Mouse (Mus musculus) heart, embryonic 14.5 days (tissue): ENCODE data around the gene Oas1h. TPM values are rescaled to one million over a fixed set of nuclear protein-coding genes. Genes with fewer than 3 reads are reported as not detected.

Experiments used
- ATAC-seq: fragments of 200-750 bp; cut with Nextera tagmentation; 2 replicates; pipeline ENCODE4 v1.8.0; 2017; ENCODE audit warnings: low read depth, moderate TSS enrichment; ENCODE audit not compliant: insufficient number of reproducible peaks, insufficient read depth, low FRiP score
- H3K27ac ChIP-seq, 2 experiments: fragments of 200-500 bp in 1 of 2; fragments of 300-500 bp in 1 of 2; sonication (generic) in 1 of 2; replicated peaks in 1 of 2; 2 replicates each; pipeline ENCODE4 v1.5.1; 2012 to 2014; ENCODE audit warnings: low read depth in 2 of 2, low read length in 2 of 2, control low read depth in 1 of 2, mild to moderate bottlenecking in 1 of 2, mixed read lengths in 1 of 2; ENCODE audit not compliant: control insufficient read depth in 1 of 2, insufficient read depth in 1 of 2
- H3K27me3 ChIP-seq: fragments of 300-500 bp; sonication (generic); 2 replicates; pipeline ENCODE4 v1.6.1; 2014; ENCODE audit warnings: mild to moderate bottlenecking, low read length, control low read depth; ENCODE audit not compliant: control insufficient read depth, insufficient read depth
- H3K36me3 ChIP-seq: fragments of 300-500 bp; sonication (generic); 2 replicates; pipeline ENCODE4 v1.6.1; 2014; ENCODE audit warnings: mild to moderate bottlenecking, control low read depth, low read length, mixed read lengths; ENCODE audit not compliant: control insufficient read depth, insufficient read depth
- H3K4me1 ChIP-seq, 2 experiments: fragments of 200-500 bp in 1 of 2; fragments of 300-500 bp in 1 of 2; sonication (generic) in 1 of 2; 2 replicates each; pipeline ENCODE4 v1.6.1; 2012 to 2014; ENCODE audit warnings: low read length in 2 of 2, control low read depth in 1 of 2, mixed read lengths in 1 of 2; ENCODE audit not compliant: control insufficient read depth in 2 of 2, insufficient read depth in 2 of 2
- H3K4me2 ChIP-seq: fragments of 300-500 bp; sonication (generic); 2 replicates; pipeline ENCODE4 v1.6.1; 2014; ENCODE audit warnings: mild to moderate bottlenecking, low read length
- H3K4me3 ChIP-seq, 2 experiments: fragments of 200-500 bp in 1 of 2; fragments of 300-500 bp in 1 of 2; sonication (generic) in 1 of 2; 2 replicates each; pipeline ENCODE4 v1.5.1; 2012 to 2014; ENCODE audit warnings: low read length in 2 of 2, mild to moderate bottlenecking in 2 of 2, control low read depth in 1 of 2, low read depth in 1 of 2, moderate library complexity in 1 of 2; ENCODE audit not compliant: control insufficient read depth in 1 of 2, insufficient read depth in 1 of 2
- H3K9ac ChIP-seq: fragments of 300-500 bp; sonication (generic); 2 replicates; pipeline ENCODE4 v1.6.1; 2014; ENCODE audit warnings: mild to moderate bottlenecking, low read length
- H3K9me3 ChIP-seq: fragments of 300-500 bp; sonication (generic); 2 replicates; pipeline ENCODE4 v1.6.1; 2016; ENCODE audit warnings: low read length, control low read depth; ENCODE audit not compliant: control insufficient read depth
- WGBS: fragments of 180-500 bp; shearing (Covaris S2); extraction: QIAGEN DNeasy Blood & Tissue Kit; methylation state at CpG from one replicate; pipeline ENCODE4 v1.1.7; 2014; 5-methylcytosine and 5-hydroxymethylcytosine counted together
- polyA plus RNA-seq: library from polyadenylated mRNA; unstranded; fragments of >200 nt; fragmentation: Nextera tagmentation; extraction: Ambion mirVana; gene quantifications from 2 replicates; pipeline ENCODE4 v1.2.1, GENCODE M21; 2014

Oas1h gene
- polyA plus RNA-seq: not detected in 2 replicates

GRCm38 (mm10) chr5:120861121-120861520, at the start of gene Oas1h:
TSS of gene Oas1h (plus strand) at chr5:120861421.
- no peaks in the 10 kb centered on the region for H3K27me3 ChIP-seq
- H3K4me3 ChIP-seq: no peak within 1 kb of the TSS
- no peaks in the 10 kb centered on the region for H3K4me1 ChIP-seq
- no peaks in the 10 kb centered on the region for H3K36me3 ChIP-seq
- H3K4me2 ChIP-seq: no peak within 1 kb of the TSS
- WGBS: 42% methylated on average over 4 of the region's 4 CpGs
- H3K27ac ChIP-seq: no peak within 1 kb of the TSS
- no peaks in the 10 kb centered on the region for H3K9me3 ChIP-seq
- no peak for ATAC-seq
- no peak within 1 kb of the TSS for H3K9ac ChIP-seq

- ATAC-seq: 0 out of 2 replicates have a peak, but pooled peaks have one; percentile 52
- H3K9me3 ChIP-seq: no peaks in the 10 kb centered on the region
- peak within 1 kb of the TSS; percentile 67 for H3K4me2 ChIP-seq
- peak within 1 kb of the TSS; percentile 41 to 44 for H3K4me3 ChIP-seq
- H3K36me3 ChIP-seq: no peaks in the 10 kb centered on the region
- 0 out of 4 replicates have a peak within 1 kb of the TSS, but pooled peaks of 1 of the 2 experiments have one; percentile 26 for H3K27ac ChIP-seq
- peaks cover 4 to 7% of the 10 kb centered on the region in 2 experiments; a peak in 2 of 4 replicates for H3K4me1 ChIP-seq
- 6% methylated on average over 18 of the region's 18 CpGs for WGBS
- H3K9ac ChIP-seq: peak within 1 kb of the TSS; percentile 66
- no peaks in the 10 kb centered on the region for H3K27me3 ChIP-seq
Measured at GRCm38 (mm10) chr5:120811951-120812819, 49.0 kb upstream of the Oas1h start, which contains the start of gene Oas1c. TSS of gene Oas1c (minus strand) at chr5:120812514.

- ATAC-seq: no peak
- peak overlapping the region; percentile 66 for H3K9ac ChIP-seq
Measured at GRCm38 (mm10) chr5:120813023-120813422, 48.2 kb upstream of the Oas1h start.

GRCm38 (mm10) chr5:120815949-120816348, 45.3 kb upstream of the Oas1h start:
- H3K4me2 ChIP-seq: no peak overlapping the region
- 67% methylated on average over 3 of the region's 3 CpGs for WGBS
- no peaks in the 10 kb centered on the region for H3K27me3 ChIP-seq
- H3K9ac ChIP-seq: no peak overlapping the region
- no peak for ATAC-seq
- peaks cover 4 to 7% of the 10 kb centered on the region in 2 experiments; a peak in 2 of 4 replicates for H3K4me1 ChIP-seq
- no peak overlapping the region for H3K4me3 ChIP-seq
- H3K36me3 ChIP-seq: no peaks in the 10 kb centered on the region
- H3K27ac ChIP-seq: no peak overlapping the region
- H3K9me3 ChIP-seq: peaks cover 13% of the 10 kb centered on the region; the same call in 1 of the 2 replicates

More at GRCm38 (mm10) chr5:120813023-120813422, 48.2 kb upstream of the Oas1h start:
- WGBS: 71% methylated on average over 6 of the region's 6 CpGs
- Histone ChIP-seq H3K27me3 (no peaks in the 10 kb centered on the region), H3K4me2 (peak overlapping the region; percentile 67), H3K4me3 (peak overlapping the region; percentile 41 to 44), H3K27ac (no peak overlapping the region), H3K9me3 (no peaks in the 10 kb centered on the region), H3K4me1 (peaks cover 4 to 7% of the 10 kb centered on the region in 2 experiments; a peak in 2 of 4 replicates), H3K36me3 (no peaks in the 10 kb centered on the region)

DNA sequence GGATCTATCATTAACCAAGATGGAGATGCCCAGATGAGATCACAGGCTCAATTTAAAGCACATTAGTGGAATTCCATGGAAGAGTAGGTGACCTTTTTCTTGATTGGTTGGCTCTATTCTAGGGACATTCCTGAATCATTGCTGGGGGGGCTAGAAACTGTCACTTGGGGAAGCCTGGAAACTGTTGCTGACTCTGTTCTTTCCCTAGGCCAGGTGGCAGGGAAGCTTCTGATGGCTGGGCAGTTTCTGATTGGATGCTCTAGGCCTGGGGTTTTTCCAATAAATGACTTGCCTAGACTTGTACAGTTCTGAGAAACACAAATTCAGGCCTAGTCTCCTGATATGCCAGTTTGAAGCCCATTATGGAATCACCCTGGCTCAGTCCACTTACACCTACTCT, 42.2 kb upstream of the Oas1h start:
- Histone ChIP-seq H3K9ac (no peak overlapping the region), H3K4me2 (no peak overlapping the region), H3K27me3 (no peaks in the 10 kb centered on the region), H3K4me1 (no peaks in the 10 kb centered on the region), H3K9me3 (peaks cover 13% of the 10 kb centered on the region; the same call in 1 of the 2 replicates), H3K27ac (no peak overlapping the region), H3K36me3 (no peaks in the 10 kb centered on the region), H3K4me3 (no peak overlapping the region)
- ATAC-seq: no peak

DNA sequence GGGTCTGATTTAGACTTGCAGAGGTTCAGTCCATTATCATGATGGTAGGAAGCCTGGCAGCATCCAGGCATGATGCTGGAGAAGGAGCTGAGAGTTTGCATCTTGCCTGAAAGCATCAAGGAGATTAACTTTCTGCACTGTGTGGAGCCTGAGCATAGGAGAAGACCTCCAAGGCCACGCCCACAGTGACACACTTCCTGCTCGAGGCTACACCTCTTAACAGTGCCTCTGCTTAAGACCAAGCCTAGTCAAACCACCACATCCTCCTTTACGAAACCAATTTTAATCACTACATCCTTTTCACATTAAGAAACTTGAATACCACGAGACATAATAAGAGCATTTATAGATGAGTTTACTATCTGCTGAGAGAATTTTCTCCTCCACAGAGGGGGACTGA, 30.2 kb upstream of the Oas1h start:
- ATAC-seq: no peak
- Histone ChIP-seq H3K27ac (no peak overlapping the region), H3K4me2 (no peak overlapping the region), H3K9me3 (no peaks in the 10 kb centered on the region), H3K36me3 (no peaks in the 10 kb centered on the region), H3K4me3 (no peak overlapping the region), H3K4me1 (no peaks in the 10 kb centered on the region), H3K9ac (no peak overlapping the region), H3K27me3 (peaks cover 13% of the 10 kb centered on the region)
- 72% methylated on average over 4 of the region's 4 CpGs for WGBS

DNA sequence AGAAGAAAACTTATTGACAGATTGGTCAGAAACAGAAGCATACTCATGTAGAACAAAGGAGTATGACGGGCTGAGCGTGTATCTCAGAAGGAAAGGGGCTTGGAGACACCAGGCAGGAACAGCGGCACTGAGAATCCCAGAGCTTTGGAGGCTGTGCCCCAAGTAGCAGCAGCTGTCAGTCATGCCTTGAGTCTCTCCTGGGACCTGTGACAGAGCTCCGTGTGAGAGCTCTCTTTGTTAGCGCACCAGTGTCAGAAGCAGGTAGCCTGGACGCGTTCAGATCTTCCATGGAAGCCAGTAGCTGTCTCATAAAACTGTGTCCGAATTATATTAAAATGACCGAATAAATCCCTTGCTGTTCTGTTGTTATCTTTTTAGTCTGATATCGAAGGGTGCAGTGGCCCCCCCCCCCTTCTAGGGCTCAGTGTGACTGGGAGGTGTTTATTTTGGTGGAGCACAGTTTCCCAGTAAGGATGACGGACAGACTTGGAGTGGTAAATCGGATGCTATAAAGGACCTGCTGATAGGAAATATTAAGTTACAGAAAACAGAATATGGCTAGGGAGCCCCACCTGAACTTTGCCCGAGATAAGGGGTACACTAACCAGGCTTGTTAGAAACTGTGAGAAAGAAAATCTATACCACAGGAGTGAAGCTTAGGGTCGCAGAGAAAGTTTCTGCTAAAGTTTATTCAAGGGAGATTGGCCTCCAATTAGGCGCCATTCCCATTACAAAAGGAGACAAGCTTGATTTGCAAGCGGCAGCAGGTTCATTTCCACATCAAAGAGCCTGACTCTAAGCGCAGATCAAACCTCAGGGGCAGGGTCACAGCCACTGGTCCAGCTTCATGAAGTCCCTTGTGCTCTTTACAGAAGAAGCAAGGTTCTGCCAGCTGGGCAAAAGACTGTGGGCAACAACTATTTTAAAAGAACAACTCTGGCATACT, 27.6 kb upstream of the Oas1h start:
- H3K4me1 ChIP-seq: no peaks in the 10 kb centered on the region
- no peak overlapping the region for H3K9ac ChIP-seq
- H3K36me3 ChIP-seq: no peaks in the 10 kb centered on the region
- ATAC-seq: no peak
- no peak overlapping the region for H3K4me3 ChIP-seq
- no peaks in the 10 kb centered on the region for H3K9me3 ChIP-seq
- WGBS: 15% methylated on average over 17 of the region's 17 CpGs
- no peak overlapping the region for H3K27ac ChIP-seq
- H3K4me2 ChIP-seq: no peak overlapping the region
- peaks cover 16% of the 10 kb centered on the region for H3K27me3 ChIP-seq
